Mouse (Mus musculus): ENCODE measurements around the gene Rhox2h.
"Not testable (repeated sequence)": the region's sequence is repeated elsewhere in the genome, so short reads cannot be mapped to it uniquely, and the experiment has no call there.

- not testable (repeated sequence) for TF ChIP-seq CTCF (IDR thresholded peaks at IDR 0.05; ENCODE audit: extremely low read depth, insufficient read length, insufficient replicate concordance, low read depth, low read length); POLR2A (IDR thresholded peaks at IDR 0.05; ENCODE audit: low read depth, low read length)
These were observed 44.6 kb downstream of the Rhox2h start, which contains the start of gene Rhox3g for GRCm38 (mm10) chrX:37628512-37628911.
